Mouse (Mus musculus) forebrain, embryonic 15.5 days (tissue): ENCODE data around the gene Cyfip1. TPM values are rescaled to one million over a fixed set of nuclear protein-coding genes. Genes with fewer than 3 reads are reported as not detected.
A peak's percentile ranks its signal among the peaks of the same experiment; 100 is the strongest.

Experiments
- ATAC-seq: fragments of 200-750 bp; cut with Nextera tagmentation; replicated peaks from 2 replicates; pipeline ENCODE4 v1.8.0; 2017; ENCODE audit warnings: mild to moderate bottlenecking, moderate TSS enrichment, moderate library complexity
- H3K27ac ChIP-seq: fragments of 300-500 bp; sonication (generic); replicated peaks from 2 replicates; pipeline ENCODE4 v1.5.1; 2015; ENCODE audit warnings: mild to moderate bottlenecking, inconsistent platforms
- H3K27me3 ChIP-seq: fragments of 300-500 bp; sonication (generic); 2 replicates; pipeline ENCODE4 v1.6.1; 2015; ENCODE audit warnings: inconsistent platforms
- H3K36me3 ChIP-seq: fragments of 300-500 bp; sonication (generic); 2 replicates; pipeline ENCODE4 v1.6.1; 2015; ENCODE audit warnings: mild to moderate bottlenecking, inconsistent platforms
- H3K4me1 ChIP-seq: fragments of 300-500 bp; sonication (generic); 2 replicates; pipeline ENCODE4 v1.6.1; 2015; ENCODE audit warnings: inconsistent platforms
- H3K4me2 ChIP-seq: fragments of 300-500 bp; sonication (generic); replicated peaks from 2 replicates; pipeline ENCODE4 v1.6.1; 2015; ENCODE audit warnings: mild to moderate bottlenecking, inconsistent platforms
- H3K4me3 ChIP-seq: fragments of 300-500 bp; sonication (generic); 2 replicates; pipeline ENCODE4 v1.5.1; 2015; ENCODE audit warnings: mild to moderate bottlenecking, inconsistent platforms
- H3K9ac ChIP-seq: fragments of 300-500 bp; sonication (generic); replicated peaks from 2 replicates; pipeline ENCODE4 v1.6.1; 2015; ENCODE audit warnings: mild to moderate bottlenecking, inconsistent platforms
- H3K9me3 ChIP-seq: fragments of 300-500 bp; sonication (generic); 2 replicates; pipeline ENCODE4 v1.6.1; 2016; ENCODE audit warnings: inconsistent platforms
- WGBS: fragments of 180-500 bp; shearing (Covaris S2); methylation state at CpG from one replicate; pipeline ENCODE4 v1.1.7; 2015; ENCODE audit warnings: mixed read lengths; 5-methylcytosine and 5-hydroxymethylcytosine counted together
- polyA plus RNA-seq: library from polyadenylated mRNA; unstranded; fragments of >200 nt; fragmentation: Nextera tagmentation; extraction: Ambion mirVana; gene quantifications from 2 replicates; pipeline ENCODE4 v1.2.1, GENCODE M21; 2015

The Cyfip1 gene
- polyA plus RNA-seq, 1 experiment from 2014 or later = 65.3 TPM

DNA sequence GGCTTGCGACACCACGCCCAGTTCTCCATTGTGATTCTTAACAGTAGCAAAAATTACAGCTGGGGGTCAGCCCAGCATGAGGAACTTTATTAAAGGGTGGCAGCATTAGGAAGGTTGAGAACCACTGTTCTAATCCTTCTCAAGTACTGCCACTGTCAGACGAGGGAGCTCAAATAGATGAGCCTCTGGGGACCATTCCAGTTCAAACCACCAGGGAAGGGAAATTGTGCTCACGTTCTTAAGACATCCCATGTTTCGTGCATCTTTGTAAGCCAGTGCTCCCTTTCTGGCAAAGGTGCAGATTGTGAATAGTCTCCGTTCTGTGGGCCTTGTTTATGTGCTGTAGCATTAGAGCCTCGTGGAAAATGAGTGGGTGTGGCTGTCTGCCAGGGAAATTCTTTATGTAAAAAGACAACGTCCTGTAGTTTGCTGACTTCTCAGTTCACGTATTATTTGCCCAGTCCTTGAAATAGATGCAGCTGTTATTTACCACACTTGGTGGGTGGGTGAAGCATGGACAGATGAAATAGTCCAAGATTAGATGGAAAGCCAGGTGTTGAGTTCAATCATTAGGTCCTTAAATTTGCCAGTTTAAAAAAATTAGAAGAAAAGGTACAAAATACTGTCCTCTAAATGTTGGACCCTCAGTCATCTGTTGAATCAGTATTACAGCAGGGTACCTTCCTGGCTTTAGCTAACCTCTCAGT lies 5.2 kb downstream of the Cyfip1 start:
- Histone ChIP-seq H3K27ac (no peak overlapping the region), H3K9ac (no peak overlapping the region), H3K4me1 (peaks cover 28% of the 10 kb centered on the region), H3K4me2 (no peak overlapping the region), H3K9me3 (no peaks in the 10 kb centered on the region), H3K27me3 (no peaks in the 10 kb centered on the region), H3K36me3 (no peaks in the 10 kb centered on the region), H3K4me3 (no peak overlapping the region)
- 54% methylated on average over 9 of the region's 9 CpGs for WGBS
- ATAC-seq = no peak

- WGBS = 5% methylated on average over 14 of the region's 14 CpGs
- H3K9me3 ChIP-seq = no peaks in the 10 kb centered on the region
- no peaks in the 10 kb centered on the region for H3K36me3 ChIP-seq
- H3K4me3 ChIP-seq = peak overlapping the region; percentile 8; the same call in 1 of the 2 replicates
- peaks cover 16% of the 10 kb centered on the region for H3K4me1 ChIP-seq
- H3K27ac ChIP-seq = peak overlapping the region; percentile 75
- H3K27me3 ChIP-seq = no peaks in the 10 kb centered on the region
- H3K9ac ChIP-seq = 0 out of 2 replicates have a peak overlapping the region, but pooled peaks have one; percentile 19
- peak; percentile 79 for ATAC-seq
- peak overlapping the region; percentile 37 for H3K4me2 ChIP-seq
Measured at GRCm38 (mm10) chr7:55849948-55850571, 8.5 kb downstream of the Cyfip1 start.

GRCm38 (mm10) chr7:55852787-55853186 lies 11.2 kb downstream of the Cyfip1 start:
- no peaks in the 10 kb centered on the region for H3K27me3 ChIP-seq
- H3K9me3 ChIP-seq = no peaks in the 10 kb centered on the region
- H3K9ac ChIP-seq = no peak overlapping the region
- no peak overlapping the region for H3K27ac ChIP-seq
- 82% methylated on average over 3 of the region's 3 CpGs for WGBS
- no peaks in the 10 kb centered on the region for H3K36me3 ChIP-seq
- no peak overlapping the region for H3K4me3 ChIP-seq
- H3K4me1 ChIP-seq = peaks cover 16% of the 10 kb centered on the region
- ATAC-seq = no peak
- H3K4me2 ChIP-seq = no peak overlapping the region

- H3K9me3 ChIP-seq = no peaks in the 10 kb centered on the region
- WGBS = 84% methylated on average over 3 of the region's 3 CpGs
- no peak for ATAC-seq
Measured at GRCm38 (mm10) chr7:55855597-55855996, 14.1 kb downstream of the Cyfip1 start.

GRCm38 (mm10) chr7:55856741-55857140 lies 15.2 kb downstream of the Cyfip1 start:
- Histone ChIP-seq H3K4me3 (no peak overlapping the region), H3K9ac (no peak overlapping the region), H3K36me3 (no peaks in the 10 kb centered on the region), H3K4me1 (peaks cover 9% of the 10 kb centered on the region; the same call in 1 of the 2 replicates), H3K4me2 (no peak overlapping the region), H3K27ac (no peak overlapping the region), H3K27me3 (no peaks in the 10 kb centered on the region), H3K9me3 (no peaks in the 10 kb centered on the region)
- WGBS = 95% methylated on average over 4 of the region's 4 CpGs
- ATAC-seq = no peak

More at GRCm38 (mm10) chr7:55855597-55855996, 14.1 kb downstream of the Cyfip1 start:
- no peak overlapping the region for H3K4me3 ChIP-seq
- no peak overlapping the region for H3K4me2 ChIP-seq
- H3K36me3 ChIP-seq = no peaks in the 10 kb centered on the region
- no peaks in the 10 kb centered on the region for H3K27me3 ChIP-seq
- H3K27ac ChIP-seq = no peak overlapping the region
- H3K4me1 ChIP-seq = peaks cover 9% of the 10 kb centered on the region; the same call in 1 of the 2 replicates
- H3K9ac ChIP-seq = no peak overlapping the region

DNA sequence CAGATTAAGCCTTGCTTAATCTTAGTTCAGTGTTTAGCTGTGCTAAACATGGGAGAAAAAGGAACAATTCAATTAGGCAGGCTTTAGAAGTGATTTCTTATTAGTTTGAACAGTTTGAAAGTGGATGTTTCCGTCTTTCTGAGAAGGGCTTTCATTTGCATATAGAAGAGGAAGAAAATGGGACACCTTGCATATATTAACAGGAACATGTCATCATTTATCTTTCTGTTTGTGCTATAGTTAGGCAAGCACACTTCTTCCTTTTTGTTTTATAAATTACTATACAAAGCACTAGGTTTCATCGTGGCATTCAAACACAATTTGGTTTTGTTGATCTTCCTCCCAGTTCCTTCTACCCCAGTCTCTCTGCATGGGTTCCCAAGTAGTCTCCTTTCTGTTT lies 16.2 kb downstream of the Cyfip1 start:
- ATAC-seq = no peak
- Histone ChIP-seq H3K4me3 (no peak overlapping the region), H3K36me3 (no peaks in the 10 kb centered on the region), H3K9ac (no peak overlapping the region), H3K27me3 (no peaks in the 10 kb centered on the region), H3K4me2 (no peak overlapping the region), H3K4me1 (peaks cover 9% of the 10 kb centered on the region; the same call in 1 of the 2 replicates), H3K27ac (no peak overlapping the region), H3K9me3 (no peaks in the 10 kb centered on the region)
- WGBS = 70% methylated on average over 2 of the region's 2 CpGs

GRCm38 (mm10) chr7:55858836-55859517 lies 17.4 kb downstream of the Cyfip1 start:
- peaks cover 9% of the 10 kb centered on the region; the same call in 1 of the 2 replicates for H3K4me1 ChIP-seq
- ATAC-seq = peak; percentile 47; the same call in 1 of the 2 replicates
- 81% methylated on average over 3 of the region's 3 CpGs for WGBS
- no peaks in the 10 kb centered on the region for H3K27me3 ChIP-seq
- H3K9ac ChIP-seq = no peak overlapping the region
- no peaks in the 10 kb centered on the region for H3K36me3 ChIP-seq
- H3K9me3 ChIP-seq = no peaks in the 10 kb centered on the region
- H3K27ac ChIP-seq = peak overlapping the region; percentile 14; the same call in 1 of the 2 replicates
- H3K4me3 ChIP-seq = no peak overlapping the region
- no peak overlapping the region for H3K4me2 ChIP-seq

DNA sequence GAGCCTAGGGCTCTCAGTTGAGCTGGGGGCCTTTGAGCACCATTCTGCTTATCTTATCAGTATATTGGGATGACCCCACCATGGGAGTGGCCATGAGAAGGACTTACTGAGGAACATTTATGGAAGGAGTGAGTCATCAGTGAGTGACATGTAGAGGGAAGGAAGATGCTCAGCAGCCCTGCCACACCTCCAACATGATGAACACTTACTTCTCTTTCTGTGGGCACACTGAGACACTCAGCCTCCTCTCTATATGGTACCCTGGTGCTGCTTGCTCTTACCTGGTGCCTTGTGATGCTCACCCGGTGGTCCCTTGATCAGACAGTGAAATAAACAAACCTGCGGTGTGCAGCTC lies 17.9 kb downstream of the Cyfip1 start:
- Histone ChIP-seq H3K4me1 (peaks cover 9% of the 10 kb centered on the region; the same call in 1 of the 2 replicates), H3K36me3 (no peaks in the 10 kb centered on the region), H3K27ac (0 out of 2 replicates have a peak overlapping the region, but pooled peaks have one; percentile 14), H3K9ac (no peak overlapping the region), H3K4me3 (no peak overlapping the region), H3K4me2 (no peak overlapping the region), H3K9me3 (no peaks in the 10 kb centered on the region), H3K27me3 (no peaks in the 10 kb centered on the region)
- peak; percentile 9; the same call in 1 of the 2 replicates for ATAC-seq
- WGBS = 87% methylated on average over 2 of the region's 2 CpGs

- Histone ChIP-seq H3K9me3 (no peaks in the 10 kb centered on the region), H3K4me1 (peaks cover 9% of the 10 kb centered on the region; the same call in 1 of the 2 replicates), H3K27ac (no peak overlapping the region), H3K4me3 (no peak overlapping the region), H3K27me3 (no peaks in the 10 kb centered on the region), H3K36me3 (no peaks in the 10 kb centered on the region), H3K9ac (no peak overlapping the region), H3K4me2 (no peak overlapping the region)
- 81% methylated on average over 6 of the region's 6 CpGs for WGBS
- ATAC-seq = no peak
Measured at GRCm38 (mm10) chr7:55859956-55860355, 18.4 kb downstream of the Cyfip1 start.

- H3K27ac ChIP-seq = no peak overlapping the region
- ATAC-seq = no peak
- H3K9ac ChIP-seq = no peak overlapping the region
- peaks cover 15% of the 10 kb centered on the region; the same call in 1 of the 2 replicates for H3K4me1 ChIP-seq
- WGBS = 87% methylated on average over 4 of the region's 4 CpGs
- no peaks in the 10 kb centered on the region for H3K36me3 ChIP-seq
- no peak overlapping the region for H3K4me2 ChIP-seq
- H3K9me3 ChIP-seq = no peaks in the 10 kb centered on the region
- no peak overlapping the region for H3K4me3 ChIP-seq
- no peaks in the 10 kb centered on the region for H3K27me3 ChIP-seq
Measured at GRCm38 (mm10) chr7:55861175-55861574, 19.6 kb downstream of the Cyfip1 start.

- no peaks in the 10 kb centered on the region for H3K9me3 ChIP-seq
Measured at GRCm38 (mm10) chr7:55865044-55865443, 23.5 kb downstream of the Cyfip1 start.

More at GRCm38 (mm10) chr7:55865044-55865443, 23.5 kb downstream of the Cyfip1 start:
- Histone ChIP-seq H3K4me1 (peaks cover 7% of the 10 kb centered on the region; the same call in 1 of the 2 replicates), H3K27ac (no peak overlapping the region), H3K4me2 (no peak overlapping the region), H3K27me3 (no peaks in the 10 kb centered on the region), H3K36me3 (no peaks in the 10 kb centered on the region), H3K9ac (no peak overlapping the region), H3K4me3 (no peak overlapping the region)
- no peak for ATAC-seq
